Mouse (Mus musculus): Measurements from ENCODE around the gene Ccnjl.
A peak's percentile ranks its signal among the peaks of the same experiment; 100 is the strongest.

The Ccnjl gene

DNA sequence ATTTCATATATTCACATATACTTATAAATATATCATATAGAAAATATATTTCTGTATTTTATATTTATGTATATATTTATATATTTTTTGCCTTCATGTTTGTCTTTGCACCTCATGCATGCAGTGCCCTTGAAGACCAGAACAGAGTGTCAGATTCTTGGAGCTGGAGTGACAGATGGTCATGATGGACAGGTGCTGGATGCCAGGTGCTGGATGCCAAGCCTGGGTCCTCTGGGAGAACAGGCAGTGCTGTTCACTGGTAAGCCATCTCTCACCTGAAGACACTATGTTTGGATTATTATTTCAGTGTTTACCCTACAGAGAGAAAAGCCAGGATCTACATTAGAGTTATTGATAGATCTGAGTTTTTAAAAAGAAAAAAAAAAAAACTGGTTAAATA is 9.8 kb upstream of the Ccnjl start:
- DNase-seq (ENCODE audit: low read depth in 2 of 2, low spot score in 2 of 2), result no peak

DNA sequence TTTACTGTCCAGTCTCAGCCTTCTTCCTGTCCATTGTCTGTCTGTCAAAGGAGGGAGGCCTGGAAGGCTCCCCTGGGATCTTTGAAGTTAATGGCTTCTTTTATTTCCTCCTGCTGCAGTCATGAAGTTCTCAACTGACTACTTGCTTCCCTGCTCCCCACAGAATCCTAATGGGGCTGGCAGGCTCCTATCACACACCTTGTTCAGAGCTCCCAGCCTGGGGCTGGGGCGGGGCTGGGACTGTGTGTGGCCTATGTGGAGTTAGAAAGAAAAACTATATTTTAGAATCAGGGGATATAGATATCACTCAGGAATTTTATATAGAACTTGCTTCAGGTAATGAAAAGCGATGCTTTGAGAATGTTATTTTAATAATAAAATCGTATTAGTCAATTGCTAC is 8.1 kb upstream of the Ccnjl start:
- DNase-seq (ENCODE audit: low read depth in 2 of 2, low spot score in 2 of 2), result no peak

DNA sequence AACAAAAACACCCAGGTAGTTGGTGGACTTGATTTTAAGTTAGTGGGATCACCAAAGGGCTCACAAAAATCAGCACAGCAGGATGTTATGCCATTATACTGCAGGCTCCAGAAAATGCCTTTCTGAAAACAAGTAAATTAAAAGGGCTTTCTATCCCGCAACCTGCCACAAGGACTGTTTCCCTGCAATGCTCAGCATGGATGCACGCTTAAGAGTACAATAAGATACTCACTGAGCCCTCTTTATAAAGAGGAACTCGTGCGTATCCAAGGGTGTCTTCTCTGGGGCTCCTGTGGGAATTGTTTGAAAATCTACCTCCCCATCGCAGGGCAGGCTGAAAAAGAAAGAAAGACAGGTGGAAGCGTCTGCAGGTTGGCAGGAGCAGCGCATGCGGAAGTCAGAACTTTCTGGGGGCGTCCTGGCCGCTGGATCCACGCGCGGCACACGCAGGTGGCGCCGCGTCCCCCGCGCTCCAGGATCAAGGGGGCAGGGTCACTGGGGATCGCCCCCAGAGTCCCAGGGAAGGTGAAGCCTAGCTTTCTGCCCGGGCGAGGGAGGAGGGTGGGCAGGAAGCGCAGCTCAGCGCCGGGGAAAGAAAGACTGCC is 404 bp upstream of the Ccnjl start:
- peak; percentile 39 to 60 for DNase-seq (ENCODE audit: low read depth in 2 of 2, low spot score in 2 of 2)

DNA sequence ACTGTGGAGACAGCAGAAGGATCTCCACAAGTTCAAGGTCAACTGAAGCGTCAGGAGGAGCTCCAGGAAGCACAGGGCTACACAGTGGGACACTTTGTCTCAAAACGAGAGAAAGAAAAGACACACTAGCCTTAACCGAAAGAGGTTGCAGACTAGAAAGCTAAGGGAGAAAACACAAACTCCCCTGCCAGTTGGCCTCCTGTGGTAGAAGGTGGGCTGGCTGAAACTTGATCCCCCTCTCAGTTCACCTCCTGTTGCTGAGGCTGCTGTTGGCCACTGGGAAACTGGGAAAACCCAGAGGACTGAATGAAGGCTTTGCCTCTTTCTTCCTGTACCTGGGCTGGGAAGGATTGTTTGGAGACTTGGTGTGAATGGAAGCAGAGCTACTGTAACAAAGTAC is 1.5 kb downstream of the Ccnjl start:
- DNase-seq (ENCODE audit: low read depth in 2 of 2, low spot score in 2 of 2), result no peak

DNA sequence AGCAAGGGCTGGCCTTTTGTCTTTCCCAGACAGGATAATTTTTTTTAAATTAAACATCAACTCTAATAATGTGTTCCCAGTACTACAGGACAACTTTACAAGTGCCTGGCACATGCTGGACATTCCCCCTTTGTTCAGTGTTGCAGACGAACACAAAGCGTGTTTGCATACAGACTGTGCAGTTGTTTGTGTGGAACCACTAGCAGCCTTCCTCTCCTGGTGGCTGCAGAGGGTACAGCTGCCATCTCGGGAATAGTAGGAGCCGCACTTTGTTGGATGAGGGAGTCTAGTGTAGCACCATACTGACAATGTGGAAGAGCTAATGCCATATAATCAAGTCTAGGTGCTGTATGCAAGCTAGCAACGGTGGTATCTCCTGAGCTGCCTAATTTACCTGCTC is 3.0 kb downstream of the Ccnjl start:
- no peak for DNase-seq (ENCODE audit: low read depth in 2 of 2, low spot score in 2 of 2)

DNA sequence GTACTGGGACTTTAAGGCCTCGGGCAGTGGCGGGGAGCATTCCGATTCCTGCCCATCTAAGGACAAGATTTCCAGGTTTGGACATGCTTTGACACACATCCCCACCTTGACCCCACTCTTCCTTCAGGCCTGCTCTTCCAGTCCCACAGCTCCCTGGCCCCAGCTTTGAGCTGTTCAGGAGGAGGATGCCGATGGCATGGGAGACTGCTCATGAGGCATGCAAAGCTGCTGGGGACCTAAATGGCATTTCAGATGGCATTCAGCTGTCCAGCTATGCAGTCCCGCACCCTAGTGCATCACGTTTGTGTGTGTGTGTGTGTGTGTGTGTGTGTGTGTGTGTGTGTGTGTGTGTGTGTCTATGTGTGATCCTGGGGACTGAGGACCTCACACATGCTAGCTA is 8.5 kb downstream of the Ccnjl start:
- no peak for DNase-seq (ENCODE audit: low read depth in 2 of 2, low spot score in 2 of 2)

DNA sequence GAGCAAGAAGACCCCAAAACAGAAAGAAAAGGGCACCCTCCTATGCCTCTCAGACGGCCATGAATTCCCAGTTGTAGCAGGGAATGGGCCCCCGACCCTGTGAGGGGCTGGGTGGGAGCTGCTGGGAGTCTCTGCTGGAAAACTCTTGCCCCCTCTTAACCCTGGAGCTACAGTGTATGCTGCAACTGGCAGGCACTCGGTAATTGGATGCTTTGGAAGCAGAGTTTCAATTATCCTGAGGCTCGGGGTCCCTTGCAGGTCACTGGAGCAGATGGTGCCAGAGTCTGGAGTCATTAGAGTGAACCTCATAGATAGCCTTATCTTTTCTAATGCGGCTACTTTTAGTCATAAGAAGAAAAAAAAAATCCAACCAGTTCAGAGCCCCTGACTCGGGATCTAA is 11.3 kb downstream of the Ccnjl start:
- no peak for DNase-seq (ENCODE audit: low read depth in 2 of 2, low spot score in 2 of 2)

DNA sequence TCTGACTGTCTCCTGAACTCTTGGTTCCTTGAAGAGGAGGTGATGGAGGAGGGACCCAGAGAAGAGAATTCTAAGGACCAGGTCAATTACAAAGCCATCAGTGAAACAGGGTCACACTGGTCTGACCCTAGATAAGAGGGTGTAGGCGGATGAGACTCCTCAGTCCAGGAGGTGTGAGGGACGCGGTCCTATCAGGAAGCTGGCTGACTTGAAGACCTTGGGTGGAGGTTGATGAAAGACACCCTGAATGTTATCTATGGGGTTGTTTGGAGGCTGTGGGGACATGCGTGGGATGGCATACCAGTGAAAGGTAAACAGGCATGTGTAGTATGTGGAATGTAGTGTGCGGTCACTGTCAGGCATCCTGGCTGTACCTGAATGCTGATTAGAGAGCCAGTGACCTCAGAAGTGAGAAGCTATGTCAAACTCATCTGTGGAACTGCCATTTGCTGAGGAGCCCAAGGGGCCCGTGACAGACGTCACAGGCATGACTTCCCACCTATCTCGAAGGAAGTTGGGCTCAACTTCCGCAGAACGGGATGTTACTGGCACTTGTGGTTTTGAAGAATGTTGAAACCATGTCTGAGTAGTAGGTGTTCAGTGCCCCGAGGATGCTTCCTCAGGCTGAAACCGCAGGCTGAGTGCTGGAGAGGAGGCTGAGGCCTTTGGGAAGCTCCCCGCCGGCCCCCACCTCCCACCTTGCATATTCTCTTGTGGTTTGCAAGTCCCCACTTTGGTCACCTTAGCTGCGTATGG is 15.3 kb downstream of the Ccnjl start:
- DNase-seq (ENCODE audit: low read depth in 2 of 2, low spot score in 2 of 2), result no peak

DNA sequence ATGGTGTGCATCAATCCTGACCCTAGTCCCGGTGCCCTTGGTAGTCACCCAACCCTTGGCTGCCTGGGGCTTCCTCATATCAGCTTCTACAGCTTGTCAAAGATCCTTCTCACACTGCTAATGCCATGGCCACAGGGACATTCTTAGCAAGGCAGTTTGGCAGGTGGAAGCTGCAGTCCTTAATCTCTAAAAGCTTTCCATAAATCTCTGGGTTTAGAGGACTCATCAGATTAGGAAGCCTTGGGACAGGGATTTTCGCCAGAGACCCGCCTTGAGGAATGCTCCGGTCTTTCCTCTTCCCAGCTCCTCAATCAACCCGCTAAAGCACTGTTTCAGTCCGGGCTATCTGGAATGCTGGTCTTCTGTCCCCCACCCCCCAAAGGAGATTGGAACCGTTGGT is 16.2 kb downstream of the Ccnjl start:
- DNase-seq (ENCODE audit: low read depth in 2 of 2, low spot score in 2 of 2), result no peak

DNA sequence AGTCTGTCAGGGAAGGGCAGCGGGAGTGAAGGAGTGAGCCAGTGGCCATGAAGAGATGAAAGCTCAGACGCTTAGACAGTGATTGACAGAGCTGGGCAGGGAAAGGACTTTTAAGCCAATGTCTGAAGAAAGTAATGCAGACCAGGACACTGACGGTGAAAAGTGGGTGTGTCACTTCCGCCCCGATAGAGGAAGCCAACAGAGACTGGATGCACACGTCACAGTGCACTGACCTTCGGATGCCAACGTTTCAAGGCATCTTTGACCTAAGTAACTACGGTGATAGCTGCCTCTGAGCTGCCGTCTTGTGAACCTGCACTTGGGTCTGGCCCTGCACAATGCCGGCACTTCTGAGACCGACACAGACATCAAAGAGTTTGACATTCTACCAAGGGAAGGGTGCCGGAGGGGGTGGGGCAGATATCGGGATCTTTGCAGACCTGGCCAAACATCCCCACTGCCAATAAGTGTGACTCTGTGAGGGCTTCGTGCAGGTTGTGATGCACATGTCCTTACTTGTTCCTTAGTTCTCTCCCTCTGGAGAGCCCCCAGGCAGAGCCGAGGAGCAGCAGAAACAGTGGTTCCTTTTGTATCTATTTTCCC is 17.4 kb downstream of the Ccnjl start:
- DNase-seq (ENCODE audit: low read depth in 2 of 2, low spot score in 2 of 2), result no peak

DNA sequence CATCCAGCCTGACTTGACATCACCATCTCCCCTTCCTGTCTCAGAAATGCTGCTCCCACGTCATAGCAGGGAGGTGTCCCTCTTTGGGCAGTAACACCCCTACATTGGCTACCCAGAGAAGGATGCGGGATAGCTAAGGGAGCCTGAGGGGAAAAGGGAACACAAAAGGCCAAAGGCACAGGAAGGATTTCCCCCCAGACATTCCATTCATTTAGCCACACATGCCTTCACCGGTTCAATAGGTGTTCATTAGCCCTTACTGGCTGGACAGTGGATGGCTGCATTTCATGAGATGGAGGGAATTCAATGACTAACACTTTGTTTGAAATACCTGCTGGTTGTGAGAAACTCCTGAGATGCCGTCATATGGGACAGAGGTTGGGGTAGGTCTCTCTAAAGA is 18.1 kb downstream of the Ccnjl start:
- DNase-seq (ENCODE audit: low read depth in 2 of 2, low spot score in 2 of 2), result no peak

DNA sequence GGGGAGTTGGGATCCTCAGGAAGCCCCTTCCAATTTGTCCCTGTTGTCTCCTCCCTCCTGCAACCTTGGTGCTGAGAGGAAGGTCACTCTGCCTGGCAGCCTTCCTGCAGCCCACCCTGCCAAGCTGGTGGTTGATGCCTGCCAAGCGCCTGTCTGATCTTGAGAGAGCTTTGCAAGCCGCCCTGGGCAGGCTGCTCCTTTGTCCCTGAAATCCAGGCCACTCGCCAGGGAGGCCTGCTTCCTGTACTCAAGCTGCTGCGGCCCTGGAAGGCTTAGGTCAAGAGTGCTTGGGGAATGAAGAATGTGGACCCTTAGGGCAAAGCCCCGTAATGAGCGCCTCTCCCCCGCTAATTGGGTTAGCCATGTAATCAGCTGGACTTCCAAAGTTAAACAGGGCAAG is 19.6 kb downstream of the Ccnjl start:
- no peak for DNase-seq (ENCODE audit: low read depth in 2 of 2, low spot score in 2 of 2)

DNA sequence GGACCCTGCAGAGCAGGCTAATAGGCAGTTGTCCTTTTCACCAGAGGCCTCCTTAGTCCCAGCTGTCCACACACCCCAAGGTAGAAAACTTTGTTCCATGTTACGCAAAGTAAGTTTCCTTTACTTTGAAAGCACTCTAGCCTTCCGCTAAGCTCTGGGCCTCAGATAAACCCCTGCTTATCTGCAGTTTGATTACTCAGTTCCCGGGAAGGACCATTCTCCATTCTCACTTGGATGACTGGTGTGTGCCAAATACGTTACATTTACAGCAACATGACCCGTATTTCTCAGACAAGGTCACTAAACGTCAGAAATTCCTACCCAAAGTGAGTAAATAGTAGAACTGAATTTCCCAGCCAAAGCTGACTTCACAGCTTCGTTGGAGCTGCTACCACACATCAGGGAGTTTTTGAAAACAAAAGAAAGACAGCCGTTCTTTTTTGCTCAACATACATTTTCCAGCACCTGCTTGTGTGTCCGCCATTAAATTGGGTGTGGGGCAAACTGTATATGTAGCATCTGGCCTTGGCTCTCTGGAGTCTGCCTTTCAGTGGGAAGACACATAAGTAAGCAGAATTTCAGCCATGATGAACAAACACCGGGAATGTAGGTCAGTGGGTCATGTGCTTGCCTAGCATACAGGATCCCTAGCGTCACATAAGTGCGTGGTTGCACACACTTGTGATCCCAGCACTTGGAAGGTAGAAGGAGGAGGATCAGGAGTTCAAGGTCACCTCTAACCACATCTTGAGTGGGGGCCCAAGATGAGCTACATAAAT is 20.3 kb downstream of the Ccnjl start:
- no peak for DNase-seq (ENCODE audit: low read depth in 2 of 2, low spot score in 2 of 2)

DNA sequence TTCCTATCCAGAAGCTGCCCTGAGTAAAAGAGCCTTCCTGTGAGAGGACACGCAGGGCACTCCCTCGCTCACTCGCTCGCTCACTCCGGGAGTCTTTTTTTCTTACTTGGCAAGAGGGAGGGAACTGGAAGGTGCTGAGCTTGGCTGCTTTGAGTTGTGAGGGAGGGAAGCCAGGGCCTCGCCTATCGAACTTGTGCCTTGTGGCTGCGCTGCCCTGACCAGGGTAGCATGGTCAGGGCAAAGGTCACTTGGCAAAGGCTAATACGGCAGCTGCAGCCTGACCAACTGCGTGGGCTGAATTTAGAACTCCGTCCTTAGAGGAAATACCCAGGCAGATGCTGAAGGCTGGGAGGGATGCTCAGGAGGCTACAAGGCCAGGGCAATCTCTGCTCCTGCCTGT is 21.1 kb downstream of the Ccnjl start:
- no peak for DNase-seq (ENCODE audit: low read depth in 2 of 2, low spot score in 2 of 2)

DNA sequence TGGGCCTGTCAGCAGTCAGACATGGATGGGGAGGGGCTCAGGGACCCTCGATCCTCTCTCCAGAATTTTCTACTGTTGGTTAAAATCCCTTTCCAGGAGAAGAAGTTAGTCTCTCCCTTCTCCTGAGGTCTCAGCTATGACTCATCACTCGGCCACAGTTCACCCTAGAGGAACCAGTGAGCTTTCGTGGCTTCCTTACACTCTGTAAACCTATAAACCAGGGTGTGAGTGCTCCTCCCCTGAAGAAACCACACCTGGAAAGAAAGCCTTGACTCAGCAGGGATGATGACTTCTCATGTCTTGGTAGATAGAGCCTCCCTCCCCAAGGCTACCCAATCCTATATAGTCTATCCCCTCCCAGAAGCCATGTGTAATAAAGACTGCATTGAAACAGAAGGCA is 23.2 kb downstream of the Ccnjl start:
- DNase-seq (ENCODE audit: low read depth in 2 of 2, low spot score in 2 of 2), result no peak

DNA sequence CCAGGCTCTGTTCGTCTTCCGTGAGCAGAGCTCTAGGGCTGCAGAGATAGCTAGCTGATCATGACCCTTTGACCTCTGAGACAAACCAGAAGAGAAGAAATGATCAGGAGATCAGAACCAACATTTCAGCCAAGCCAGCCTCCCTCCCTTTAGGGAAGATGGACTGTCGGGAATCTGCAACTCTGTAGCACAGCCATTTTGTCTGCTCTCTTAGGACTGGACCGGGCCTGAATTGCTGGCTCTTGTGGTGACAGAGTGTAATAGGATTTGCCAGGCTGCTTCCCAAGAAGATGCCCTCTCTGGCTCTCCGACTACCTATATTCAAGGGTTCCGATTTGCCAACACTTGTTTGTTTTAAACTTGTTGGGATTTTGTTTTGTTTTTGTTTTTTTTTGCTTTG is 24.1 kb downstream of the Ccnjl start:
- no peak for DNase-seq (ENCODE audit: low read depth in 2 of 2, low spot score in 2 of 2)

DNA sequence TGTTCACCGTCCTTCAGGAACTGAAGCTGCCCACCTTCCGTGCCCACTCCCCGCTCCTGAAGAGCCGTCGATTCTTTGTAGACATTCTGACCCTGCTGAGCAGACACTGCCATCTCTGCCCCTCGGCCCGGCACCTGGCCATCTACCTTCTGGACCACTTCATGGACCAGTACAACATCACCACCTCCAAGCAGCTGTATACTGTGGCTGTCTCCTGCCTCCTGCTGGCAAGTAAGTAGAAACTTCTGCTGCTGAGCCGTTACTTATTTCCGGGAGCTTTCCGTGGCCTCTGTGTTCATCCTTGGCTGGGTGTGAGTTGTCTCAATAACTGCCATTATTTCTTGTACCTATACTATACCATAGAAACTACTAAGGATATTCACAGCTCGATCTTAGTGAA is 28.0 kb downstream of the Ccnjl start:
- no peak for DNase-seq (ENCODE audit: low read depth in 2 of 2, low spot score in 2 of 2)

DNA sequence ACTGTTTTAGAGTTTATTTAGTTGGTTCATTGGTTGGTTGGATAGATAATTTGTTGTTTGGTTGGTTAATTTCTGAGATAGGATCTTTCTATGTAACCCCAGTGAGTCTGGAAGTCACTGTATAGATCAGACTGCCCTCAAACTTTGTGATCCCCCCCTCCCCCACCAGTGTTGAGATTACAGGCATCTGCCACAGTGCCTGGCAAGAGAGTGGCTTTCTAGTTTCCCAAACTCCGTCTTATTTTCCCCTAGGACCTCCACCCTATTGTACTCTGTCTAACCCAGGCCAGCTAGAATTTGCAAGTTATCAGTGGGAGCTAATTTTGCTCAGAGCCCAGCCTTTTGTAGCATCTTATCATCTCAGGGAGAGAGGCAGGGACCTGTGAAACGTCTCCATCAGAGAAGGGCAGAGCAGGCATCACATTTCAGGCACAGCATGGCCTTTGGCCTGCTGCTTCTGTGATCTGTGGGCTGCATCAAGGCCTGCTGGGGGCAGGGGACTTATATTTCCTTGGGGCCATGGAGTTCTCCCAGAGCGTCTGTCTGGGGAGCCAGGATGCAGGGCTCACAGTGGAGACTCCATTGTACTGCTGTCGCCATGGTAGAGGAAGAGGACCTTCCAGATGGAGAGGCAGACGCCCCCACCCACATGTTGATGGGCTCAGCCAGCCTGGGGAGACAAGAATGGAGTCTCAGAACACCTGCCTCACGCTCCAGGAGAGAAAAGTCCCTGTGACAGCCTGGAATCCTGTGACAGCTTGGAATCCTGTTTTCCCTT is 31.1 kb downstream of the Ccnjl start:
- no peak for DNase-seq (ENCODE audit: low read depth in 2 of 2, low spot score in 2 of 2)

DNA sequence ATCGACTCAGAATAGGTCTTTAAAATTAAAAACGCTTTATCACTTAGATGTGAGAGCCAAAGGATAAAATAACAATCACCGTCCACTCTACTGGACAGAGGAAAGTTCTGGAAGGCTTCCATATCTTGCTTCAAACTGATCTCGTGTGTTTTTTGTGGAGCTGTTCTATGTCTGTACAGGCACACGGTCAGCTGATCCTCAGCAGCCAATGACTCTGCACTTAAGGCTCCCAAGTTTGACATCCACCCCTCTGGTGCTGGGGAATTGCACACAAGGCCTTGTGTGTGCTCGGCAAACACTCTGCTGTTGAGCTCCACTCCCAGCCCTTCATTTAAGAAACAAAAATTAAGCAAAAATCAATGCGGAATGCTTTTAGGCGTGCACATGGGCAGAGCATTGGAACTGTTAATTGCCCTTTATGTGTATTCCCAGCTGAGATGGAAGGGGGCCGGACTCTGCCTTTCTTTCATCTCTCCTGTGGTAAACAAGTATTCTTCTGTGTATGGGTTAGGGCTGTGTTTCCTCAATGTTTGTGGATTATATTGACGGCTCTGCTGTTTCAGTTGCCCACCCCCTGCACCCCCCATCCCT is 35.2 kb downstream of the Ccnjl start:
- DNase-seq (ENCODE audit: low read depth in 2 of 2, low spot score in 2 of 2), result no peak

DNA sequence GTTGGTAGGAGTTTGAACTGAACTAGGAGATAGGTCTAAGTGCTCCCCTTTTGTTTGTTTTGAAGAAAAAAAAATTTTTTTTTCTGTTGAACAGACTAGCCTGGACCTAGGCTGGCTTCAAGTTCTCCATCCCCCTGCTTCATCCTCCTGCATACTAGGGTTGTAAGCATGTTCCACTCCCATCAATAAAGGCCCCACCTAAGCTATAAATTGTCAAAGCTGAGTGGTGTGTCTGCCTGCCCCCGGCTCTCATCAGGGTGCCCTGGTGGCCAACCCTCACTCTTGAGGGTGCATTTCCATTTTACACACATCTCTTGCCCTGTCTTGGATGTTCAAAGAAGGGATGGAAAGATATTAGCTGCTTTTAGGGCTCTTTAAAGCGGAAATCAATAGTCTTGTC is 36.8 kb downstream of the Ccnjl start:
- no peak for DNase-seq (ENCODE audit: low read depth in 2 of 2, low spot score in 2 of 2)

DNA sequence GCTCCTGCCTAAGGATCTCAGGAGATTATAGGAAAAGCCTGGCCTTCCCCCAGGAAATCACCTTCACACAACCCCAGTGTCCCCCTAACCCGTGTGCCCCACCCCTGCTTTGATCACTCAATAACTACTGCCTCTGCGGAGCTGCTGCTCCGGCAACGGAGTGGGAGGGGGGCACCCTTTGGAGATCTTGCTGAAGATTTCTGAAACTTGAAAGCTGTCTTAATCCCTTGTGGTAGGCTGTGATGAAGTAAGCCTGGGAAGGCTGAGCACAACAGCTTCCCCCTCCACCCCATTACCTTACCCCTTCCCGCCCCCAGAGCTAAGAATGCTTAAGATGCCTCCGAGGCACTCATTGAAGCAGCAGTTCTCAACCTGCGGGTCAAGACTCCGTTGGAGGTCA is 37.3 kb downstream of the Ccnjl start:
- no peak for DNase-seq (ENCODE audit: low read depth in 2 of 2, low spot score in 2 of 2)

All from CD8-positive naive resting alpha-beta T cell, adult 2 months (primary cell).